Mouse (Mus musculus) kidney, adult 2 months (tissue): ENCODE results near the gene Rpl27. TPM values are rescaled to one million over a fixed set of nuclear protein-coding genes. Genes with fewer than 3 reads are reported as not detected.
A peak's percentile ranks its signal among the peaks of the same experiment; 100 is the strongest.
"Not testable (repeated sequence)": the region's sequence is repeated elsewhere in the genome, so short reads cannot be mapped to it uniquely, and the experiment has no call there.

ENCODE experiments used
- DNase-seq: peaks from one replicate; pipeline ENCODE4 v3.0.0; 2021
- H3K27ac ChIP-seq: fragments of 200-500 bp; 2 replicates; pipeline ENCODE4 v1.5.1; 2012; ENCODE audit warnings: low read depth, low read length, control low read depth, inconsistent platforms; ENCODE audit not compliant: insufficient read depth
- H3K27me3 ChIP-seq: fragments of 200-500 bp; replicated peaks from 2 replicates; pipeline ENCODE4 v1.6.1; 2012; ENCODE audit warnings: mild to moderate bottlenecking, moderate library complexity, low read length, inconsistent platforms; ENCODE audit not compliant: control insufficient read depth, insufficient read depth
- H3K36me3 ChIP-seq: fragments of 200-500 bp; 2 replicates; pipeline ENCODE4 v1.6.1; 2012; ENCODE audit warnings: mild to moderate bottlenecking, moderate library complexity, low read length, inconsistent platforms; ENCODE audit not compliant: control insufficient read depth, insufficient read depth
- H3K4me1 ChIP-seq: fragments of 200-500 bp; 2 replicates; pipeline ENCODE4 v1.6.1; 2011; ENCODE audit warnings: low read length; ENCODE audit not compliant: control insufficient read depth, insufficient read depth
- H3K4me3 ChIP-seq: fragments of 200-500 bp; 2 replicates; pipeline ENCODE4 v1.5.1; 2011; ENCODE audit warnings: mild to moderate bottlenecking, low read depth, low read length, control low read depth; ENCODE audit not compliant: insufficient read depth
- CTCF ChIP-seq: fragments of 200-500 bp; conservative IDR thresholded peaks from 2 replicates; pipeline ENCODE4 v1.5.1; 2011; ENCODE audit warnings: low read depth, mild to moderate bottlenecking, control low read depth, low read length, moderate library complexity, mixed read lengths; ENCODE audit not compliant: insufficient read depth, insufficient read length
- POLR2A ChIP-seq: fragments of 200-500 bp; IDR thresholded peaks from one replicate; pipeline ENCODE4 v1.6.1; 2011; ENCODE audit warnings: low read depth, low read length, control low read depth
- WGBS: fragments of 180-500 bp; shearing (Covaris S2); methylation state at CpG from one replicate; pipeline ENCODE4 v1.1.7; 2018; 5-methylcytosine and 5-hydroxymethylcytosine counted together
- polyA plus RNA-seq: library from polyadenylated mRNA; depleted of rRNA; stranded (reverse); fragments of >200 nt; gene quantifications from 2 replicates; pipeline ENCODE4 v1.2.3, GENCODE M21; 2012

Gene Rpl27
- polyA plus RNA-seq, 1 experiment = 408 TPM

DNA sequence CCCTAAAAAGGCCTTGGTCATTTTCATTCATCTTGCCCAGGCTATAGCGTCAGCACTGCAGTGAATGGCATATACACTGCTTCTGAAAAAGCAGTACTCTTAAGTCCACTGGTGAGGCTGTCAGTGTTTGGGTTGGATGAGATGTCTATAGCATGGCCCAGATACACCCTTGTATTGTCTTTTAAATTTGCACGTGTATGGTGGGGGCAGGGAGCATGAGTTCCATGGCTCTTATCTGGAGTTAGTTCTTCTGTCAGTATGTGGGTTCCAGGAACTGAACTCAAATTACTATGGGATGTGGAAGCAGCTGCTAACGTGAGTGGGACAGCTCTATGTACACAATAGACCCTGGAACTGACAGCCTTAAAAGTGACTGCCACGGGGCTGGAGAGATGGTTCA lies 6.3 kb upstream of the Rpl27 start:
- WGBS = 84% methylated on average over 4 of the region's 4 CpGs
- H3K27me3 ChIP-seq = no peaks in the 10 kb centered on the region
- H3K36me3 ChIP-seq = peaks cover 2% of the 10 kb centered on the region; the same call in 1 of the 2 replicates
- no peak overlapping the region for H3K27ac ChIP-seq
- DNase-seq = no peak
- TF ChIP-seq POLR2A = no peak
- no peak for TF ChIP-seq CTCF
- no peaks in the 10 kb centered on the region for H3K4me1 ChIP-seq
- no peak overlapping the region for H3K4me3 ChIP-seq

- no peak for DNase-seq
- 93% methylated on average over 4 of the region's 4 CpGs for WGBS
- H3K4me1 ChIP-seq = no peaks in the 10 kb centered on the region
- H3K27me3 ChIP-seq = no peaks in the 10 kb centered on the region
- H3K27ac ChIP-seq = no peak overlapping the region
- H3K36me3 ChIP-seq = peaks cover 2% of the 10 kb centered on the region; the same call in 1 of the 2 replicates
- no peak overlapping the region for H3K4me3 ChIP-seq
- TF ChIP-seq CTCF (no peak), POLR2A (no peak)
Observed at GRCm38 (mm10) chr11:101436916-101437315, 5.2 kb upstream of the Rpl27 start.

- not testable (repeated sequence) for DNase-seq, H3K4me3 ChIP-seq, H3K27me3 ChIP-seq, H3K36me3 ChIP-seq, H3K4me1 ChIP-seq, H3K27ac ChIP-seq
- 45% methylated on average over 3 of the region's 3 CpGs for WGBS
Observed at GRCm38 (mm10) chr11:101438006-101438405, 4.1 kb upstream of the Rpl27 start.

DNA sequence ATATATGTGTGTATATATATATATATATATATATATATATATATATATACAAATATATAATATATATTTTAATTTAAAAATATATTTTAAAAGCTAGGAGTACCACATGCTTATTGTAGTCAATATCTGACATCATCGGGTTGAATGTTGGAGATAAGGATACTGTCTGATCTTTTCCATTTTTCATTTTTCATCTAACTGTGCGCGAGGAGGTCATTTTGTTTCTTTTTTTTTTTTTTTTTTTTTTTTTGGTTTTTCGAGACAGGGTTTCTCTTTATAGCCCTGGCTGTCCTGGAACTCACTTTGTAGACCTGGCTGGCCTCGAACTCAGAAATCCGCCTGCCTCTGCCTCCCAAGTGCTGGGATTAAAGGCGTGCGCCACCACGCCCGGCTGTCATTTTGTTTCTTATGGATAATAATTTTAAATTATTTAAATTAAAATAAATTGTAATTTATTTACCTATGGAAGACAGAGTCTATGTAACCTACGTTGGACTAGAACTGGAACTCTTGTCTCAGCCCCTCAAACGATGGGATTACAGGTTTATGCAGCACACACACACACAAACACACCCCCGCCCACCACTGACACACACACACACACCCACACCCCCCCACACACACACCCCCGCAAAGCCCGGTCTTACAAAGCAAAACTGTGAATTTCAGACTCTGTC lies 510 bp upstream of the Rpl27 start:
- DNase-seq, H3K27ac ChIP-seq, H3K36me3 ChIP-seq, H3K4me1 ChIP-seq, H3K27me3 ChIP-seq: not testable (repeated sequence)
- H3K4me3 ChIP-seq = peak overlapping the region; percentile 30
- WGBS = 33% methylated on average over 15 of the region's 15 CpGs

- peak overlapping the region; percentile 55; the same call in 1 of the 2 replicates for H3K27ac ChIP-seq
- TF ChIP-seq POLR2A (no peak), CTCF (no peak)
- H3K27me3 ChIP-seq = no peaks in the 10 kb centered on the region
- H3K4me1 ChIP-seq = no peaks in the 10 kb centered on the region; the same call in 1 of the 2 replicates
- no peak for DNase-seq
- peak overlapping the region; percentile 81 for H3K4me3 ChIP-seq
- under 1% methylated on average over 14 of the region's 14 CpGs for WGBS
- peaks cover 3% of the 10 kb centered on the region for H3K36me3 ChIP-seq
Observed at GRCm38 (mm10) chr11:101442760-101443159, 662 bp downstream of the Rpl27 start.

- H3K4me1 ChIP-seq = no peaks in the 10 kb centered on the region; the same call in 1 of the 2 replicates
- H3K27me3 ChIP-seq = no peaks in the 10 kb centered on the region
- 62% methylated on average over 1 of the region's 1 CpGs for WGBS
- TF ChIP-seq POLR2A = no peak
- no peak for TF ChIP-seq CTCF
- H3K4me3 ChIP-seq = no peak overlapping the region
- no peak for DNase-seq
- H3K36me3 ChIP-seq = peaks cover 3% of the 10 kb centered on the region
- no peak overlapping the region for H3K27ac ChIP-seq
Observed at GRCm38 (mm10) chr11:101446319-101446718, 4.2 kb downstream of the Rpl27 start.

GRCm38 (mm10) chr11:101446860-101447259 lies 4.8 kb downstream of the Rpl27 start:
- not testable (repeated sequence) for H3K4me3 ChIP-seq, H3K27ac ChIP-seq, H3K27me3 ChIP-seq, H3K4me1 ChIP-seq, H3K36me3 ChIP-seq, DNase-seq
- 88% methylated on average over 8 of the region's 8 CpGs for WGBS

GRCm38 (mm10) chr11:101447786-101448185 lies 5.7 kb downstream of the Rpl27 start:
- Histone ChIP-seq H3K4me1 (no peaks in the 10 kb centered on the region; the same call in 1 of the 2 replicates), H3K27me3 (no peaks in the 10 kb centered on the region), H3K27ac (no peak overlapping the region), H3K36me3 (peaks cover 3% of the 10 kb centered on the region), H3K4me3 (no peak overlapping the region)
- DNase-seq = no peak
- TF ChIP-seq CTCF = no peak
- no peak for TF ChIP-seq POLR2A
- 64% methylated on average over 5 of the region's 5 CpGs for WGBS
